Mouse (Mus musculus): Measurements from ENCODE around the gene Rab11fip3.

DNA sequence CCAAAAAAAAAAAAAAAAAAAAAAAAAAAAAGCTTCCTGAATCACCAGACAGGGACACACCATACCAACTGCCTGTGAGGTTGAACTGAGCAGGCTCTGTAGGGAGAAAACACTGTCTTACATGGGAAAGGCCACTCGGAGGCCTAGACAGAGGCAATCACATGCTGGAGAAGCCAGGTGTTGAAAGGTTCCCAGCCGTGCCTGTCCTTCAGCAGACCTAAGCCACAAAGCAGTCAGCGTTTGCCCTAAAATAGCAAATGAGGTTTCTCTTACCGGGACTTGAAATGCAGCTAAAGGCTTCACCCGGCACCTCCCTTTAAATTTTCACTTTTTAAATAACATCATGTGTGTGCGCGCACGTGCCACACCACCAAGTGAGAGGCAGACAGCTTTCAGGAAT is 21.2 kb downstream of the Rab11fip3 start:
- no peak for TF ChIP-seq CTCF (IDR thresholded peaks at IDR 0.05; ENCODE audit: borderline replicate concordance, insufficient read depth, low read depth, low read length)
- no peak for TF ChIP-seq POLR2A (IDR thresholded peaks at IDR 0.05; ENCODE audit: borderline replicate concordance, insufficient read depth, low read length)
